Mouse (Mus musculus) liver, embryonic 16.5 days (tissue): Measurements from ENCODE around the gene Ccar1. TPM values are rescaled to one million over a fixed set of nuclear protein-coding genes. Genes with fewer than 3 reads are reported as not detected.
"Not testable (repeated sequence)": the region's sequence is repeated elsewhere in the genome, so short reads cannot be mapped to it uniquely, and the experiment has no call there.

ENCODE experiments used
- ATAC-seq: fragments of 200-750 bp; cut with Nextera tagmentation; 2 replicates; pipeline ENCODE4 v1.8.0; 2017; ENCODE audit warnings: low read depth, mild to moderate bottlenecking, moderate number of reproducible peaks, moderate library complexity
- H3K27ac ChIP-seq: fragments of 300-500 bp; sonication (generic); 2 replicates; pipeline ENCODE4 v1.5.1; 2014; ENCODE audit warnings: mild to moderate bottlenecking, low read length
- H3K27me3 ChIP-seq: fragments of 300-500 bp; sonication (generic); 2 replicates; pipeline ENCODE4 v1.6.1; 2014; ENCODE audit warnings: low read depth, low read length, mixed read lengths; ENCODE audit not compliant: control insufficient read depth, insufficient read depth
- H3K36me3 ChIP-seq: fragments of 300-500 bp; sonication (generic); 2 replicates; pipeline ENCODE4 v1.6.1; 2014; ENCODE audit warnings: mild to moderate bottlenecking; ENCODE audit not compliant: control insufficient read depth, insufficient read depth
- H3K4me1 ChIP-seq: fragments of 300-500 bp; sonication (generic); 2 replicates; pipeline ENCODE4 v1.6.1; 2014; ENCODE audit warnings: low read depth, low read length, mixed read lengths; ENCODE audit not compliant: control insufficient read depth
- H3K4me2 ChIP-seq: fragments of 300-500 bp; sonication (generic); 2 replicates; pipeline ENCODE4 v1.6.1; 2014; ENCODE audit warnings: low read depth, low read length, mixed read lengths
- H3K4me3 ChIP-seq: fragments of 300-500 bp; sonication (generic); 2 replicates; pipeline ENCODE4 v1.5.1; 2014; ENCODE audit warnings: low read depth, mild to moderate bottlenecking, low read length
- H3K9ac ChIP-seq: fragments of 300-500 bp; sonication (generic); 2 replicates; pipeline ENCODE4 v1.6.1; 2014; ENCODE audit warnings: low read depth, low read length
- H3K9me3 ChIP-seq: fragments of 300-500 bp; sonication (generic); replicated peaks from 2 replicates; pipeline ENCODE4 v1.6.1; 2016; ENCODE audit warnings: low read length; ENCODE audit not compliant: control insufficient read depth
- WGBS: fragments of 180-500 bp; shearing (Covaris S2); extraction: QIAGEN DNeasy Blood & Tissue Kit; methylation state at CpG from one replicate; pipeline ENCODE4 v1.1.7; 2014; ENCODE audit not compliant: insufficient replicate concordance; 5-methylcytosine and 5-hydroxymethylcytosine counted together
- polyA plus RNA-seq: library from polyadenylated mRNA; unstranded; fragments of >200 nt; fragmentation: Nextera tagmentation; extraction: Ambion mirVana; gene quantifications from 2 replicates; pipeline ENCODE4 v1.2.1, GENCODE M21; 2015

Gene Ccar1
- polyA plus RNA-seq, 1 experiment from 2014 or later, result 45.0 TPM

GRCm38 (mm10) chr10:62736965-62737688, 55.0 kb downstream of the Ccar1 start:
- Histone ChIP-seq H3K27me3 (no peaks in the 10 kb centered on the region), H3K4me3 (no peak overlapping the region), H3K27ac (no peak overlapping the region), H3K4me1 (no peaks in the 10 kb centered on the region), H3K9me3 (no peaks in the 10 kb centered on the region), H3K4me2 (no peak overlapping the region), H3K9ac (no peak overlapping the region), H3K36me3 (no peaks in the 10 kb centered on the region; the same call in 1 of the 2 replicates)
- no peak for ATAC-seq
- WGBS, result 31% methylated on average over 4 of the region's 4 CpGs

- no peak overlapping the region for H3K4me2 ChIP-seq
- H3K27me3 ChIP-seq, result peaks cover 15% of the 10 kb centered on the region
- peaks cover 6% of the 10 kb centered on the region for H3K4me1 ChIP-seq
- no peak for ATAC-seq
- H3K36me3 ChIP-seq, result no peaks in the 10 kb centered on the region
- H3K27ac ChIP-seq, result no peak overlapping the region
- no peak overlapping the region for H3K4me3 ChIP-seq
- no peak overlapping the region for H3K9ac ChIP-seq
- H3K9me3 ChIP-seq, result no peaks in the 10 kb centered on the region
- 56% methylated on average over 10 of the region's 10 CpGs for WGBS
Observed at GRCm38 (mm10) chr10:62730826-62731225, 61.3 kb downstream of the Ccar1 start.

GRCm38 (mm10) chr10:62725771-62726687, 66.1 kb downstream of the Ccar1 start, which contains the start of gene Stox1:
Gene Stox1 (minus strand): TSS chr10:62726128.
- Histone ChIP-seq H3K9ac (peak within 1 kb of the TSS; percentile 43), H3K27me3 (peaks cover 38% of the 10 kb centered on the region), H3K4me2 (peak within 1 kb of the TSS; percentile 77), H3K27ac (no peak within 1 kb of the TSS), H3K9me3 (no peaks in the 10 kb centered on the region), H3K4me3 (peak within 1 kb of the TSS; percentile 69), H3K36me3 (no peaks in the 10 kb centered on the region), H3K4me1 (peaks cover 9% of the 10 kb centered on the region)
- peak; percentile 68 for ATAC-seq
- 2% methylated on average over 75 of the region's 85 CpGs for WGBS

GRCm38 (mm10) chr10:62724936-62725335, 67.2 kb downstream of the Ccar1 start:
- no peak overlapping the region for H3K4me2 ChIP-seq
- H3K36me3 ChIP-seq, result no peaks in the 10 kb centered on the region
- H3K4me3 ChIP-seq, result no peak overlapping the region
- H3K27ac ChIP-seq, result no peak overlapping the region
- peaks cover 9% of the 10 kb centered on the region for H3K4me1 ChIP-seq
- no peak for ATAC-seq
- peaks cover 38% of the 10 kb centered on the region for H3K27me3 ChIP-seq
- no peak overlapping the region for H3K9ac ChIP-seq
- 18% methylated on average over 7 of the region's 7 CpGs for WGBS
- no peaks in the 10 kb centered on the region for H3K9me3 ChIP-seq

GRCm38 (mm10) chr10:62722701-62723100, 69.4 kb downstream of the Ccar1 start:
- H3K27ac ChIP-seq, result no peak overlapping the region
- WGBS, result 17% methylated on average over 4 of the region's 4 CpGs
- ATAC-seq, result no peak
- no peaks in the 10 kb centered on the region for H3K9me3 ChIP-seq
- H3K9ac ChIP-seq, result no peak overlapping the region
- H3K4me3 ChIP-seq, result no peak overlapping the region
- H3K4me1 ChIP-seq, result peaks cover 9% of the 10 kb centered on the region
- H3K4me2 ChIP-seq, result no peak overlapping the region
- H3K36me3 ChIP-seq, result no peaks in the 10 kb centered on the region
- peaks cover 38% of the 10 kb centered on the region for H3K27me3 ChIP-seq

GRCm38 (mm10) chr10:62720574-62720973, 71.5 kb downstream of the Ccar1 start:
- not testable (repeated sequence) for ATAC-seq, H3K27ac ChIP-seq, H3K36me3 ChIP-seq, H3K9ac ChIP-seq, H3K4me3 ChIP-seq, H3K4me2 ChIP-seq, H3K9me3 ChIP-seq, H3K4me1 ChIP-seq
- WGBS, result 58% methylated on average over 7 of the region's 8 CpGs
- H3K27me3 ChIP-seq, result peaks cover 20% of the 10 kb centered on the region

- Histone ChIP-seq H3K9me3 (no peaks in the 10 kb centered on the region), H3K4me1 (no peaks in the 10 kb centered on the region), H3K4me3 (no peak overlapping the region), H3K9ac (no peak overlapping the region), H3K4me2 (no peak overlapping the region), H3K27me3 (no peaks in the 10 kb centered on the region), H3K36me3 (no peaks in the 10 kb centered on the region), H3K27ac (no peak overlapping the region)
- ATAC-seq, result no peak
- 72% methylated on average over 10 of the region's 10 CpGs for WGBS
Observed at GRCm38 (mm10) chr10:62713457-62713856, 78.6 kb downstream of the Ccar1 start.

GRCm38 (mm10) chr10:62703579-62703978, 88.5 kb downstream of the Ccar1 start:
- Histone ChIP-seq H3K27me3 (no peaks in the 10 kb centered on the region), H3K9ac (no peak overlapping the region), H3K4me3 (no peak overlapping the region), H3K9me3 (no peaks in the 10 kb centered on the region), H3K4me2 (no peak overlapping the region), H3K36me3 (no peaks in the 10 kb centered on the region), H3K27ac (no peak overlapping the region), H3K4me1 (no peaks in the 10 kb centered on the region)
- 59% methylated on average over 4 of the region's 4 CpGs for WGBS
- ATAC-seq, result no peak

- Histone ChIP-seq H3K9me3 (no peaks in the 10 kb centered on the region), H3K9ac (no peak overlapping the region), H3K4me1 (no peaks in the 10 kb centered on the region), H3K4me3 (no peak overlapping the region), H3K27me3 (no peaks in the 10 kb centered on the region), H3K27ac (no peak overlapping the region), H3K4me2 (no peak overlapping the region), H3K36me3 (no peaks in the 10 kb centered on the region)
- ATAC-seq, result no peak
- WGBS, result 68% methylated on average over 4 of the region's 4 CpGs
Observed at GRCm38 (mm10) chr10:62702436-62702835, 89.7 kb downstream of the Ccar1 start.
